ENCODE assay signal across 8 mouse cellular contexts in genomic region chr11:117790286-117790685, GRCm38 (mm10). TPM values are rescaled to one million over a fixed set of nuclear protein-coding genes. Genes with fewer than 3 reads are reported as not detected.
A peak's percentile ranks its signal among the peaks of the same experiment; 100 is the strongest.
DNase-seq lines count a peak whose midpoint lies in the region; ATAC-seq lines count a peak whose summit lies in the region.

No protein-coding gene starts in this region.

- peak; percentile 23; the same call in 1 of the 2 replicates for ATAC-seq in heart, embryonic 11.5 days (replicated peaks; ENCODE audit: insufficient number of reproducible peaks, low FRiP score, low TSS enrichment)
- ATAC-seq in kidney, embryonic 14.5 days (ENCODE audit: low FRiP score, low TSS enrichment): peak; percentile 56
- peak; percentile 58 for ATAC-seq in liver, embryonic 15.5 days (ENCODE audit: insufficient read depth)
- peak; percentile 20; the same call in 1 of the 2 replicates for ATAC-seq in neural tube, embryonic 11.5 days (ENCODE audit: insufficient read depth, low FRiP score, low TSS enrichment)

- H3K9ac ChIP-seq in heart, embryonic 11.5 days (ENCODE audit: low read depth, low read length): no peak overlapping the region
- H3K9ac ChIP-seq in kidney, embryonic 14.5 days (ENCODE audit: low read depth, low read length): no peak overlapping the region
- peak overlapping the region; percentile 39 for H3K9ac ChIP-seq in liver, embryonic 15.5 days
- no peak overlapping the region for H3K9ac ChIP-seq in neural tube, embryonic 11.5 days (ENCODE audit: low read length)

- H3K27me3 ChIP-seq in heart, embryonic 11.5 days (ENCODE audit: control insufficient read depth, insufficient read depth, low read length): peaks cover 13% of the 10 kb centered on the region; the same call in 1 of the 2 replicates
- H3K27me3 ChIP-seq in kidney, embryonic 14.5 days (ENCODE audit: control insufficient read depth, insufficient read depth, low read length): no peaks in the 10 kb centered on the region
- H3K27me3 ChIP-seq in liver, embryonic 15.5 days: no peaks in the 10 kb centered on the region
- H3K27me3 ChIP-seq in neural tube, embryonic 11.5 days (ENCODE audit: control insufficient read depth, insufficient read depth, low read length): 0 out of 2 replicates have a peak, but pooled peaks cover 4% of the 10 kb centered on the region

- WGBS in heart, embryonic 11.5 days (ENCODE audit: insufficient replicate concordance): 5% methylated on average over 14 of the region's 14 CpGs
- WGBS in kidney, embryonic 14.5 days: 15% methylated on average over 14 of the region's 14 CpGs
- 4% methylated on average over 14 of the region's 14 CpGs for WGBS in liver, embryonic 15.5 days (ENCODE audit: insufficient replicate concordance)
- WGBS in neural tube, embryonic 11.5 days: 4% methylated on average over 14 of the region's 14 CpGs

- H3K4me3 ChIP-seq in heart, embryonic 11.5 days (ENCODE audit: low read depth, low read length): peak overlapping the region; percentile 6; the same call in 1 of the 2 replicates
- H3K4me3 ChIP-seq in kidney, embryonic 14.5 days (ENCODE audit: low read length): peak overlapping the region; percentile 14; the same call in 1 of the 2 replicates
- peak overlapping the region; percentile 46 for H3K4me3 ChIP-seq in liver, embryonic 15.5 days (replicated peaks)
- H3K4me3 ChIP-seq in neural tube, embryonic 11.5 days (ENCODE audit: low read depth, low read length): no peak overlapping the region

- H3K36me3 ChIP-seq in heart, embryonic 11.5 days (ENCODE audit: control insufficient read depth, insufficient read depth, low read length): no peaks in the 10 kb centered on the region
- no peaks in the 10 kb centered on the region for H3K36me3 ChIP-seq in kidney, embryonic 14.5 days (ENCODE audit: control insufficient read depth, insufficient read depth, low read length)
- peaks cover 57% of the 10 kb centered on the region for H3K36me3 ChIP-seq in liver, embryonic 15.5 days (replicated peaks)
- no peaks in the 10 kb centered on the region for H3K36me3 ChIP-seq in neural tube, embryonic 11.5 days (ENCODE audit: control insufficient read depth, insufficient read depth, low read length)

- H3K4me1 ChIP-seq in heart, embryonic 11.5 days (ENCODE audit: control insufficient read depth, insufficient read depth, low read length): peaks cover 17% of the 10 kb centered on the region
- no peaks in the 10 kb centered on the region for H3K4me1 ChIP-seq in kidney, embryonic 14.5 days (ENCODE audit: control insufficient read depth, insufficient read depth, low read length)
- H3K4me1 ChIP-seq in liver, embryonic 15.5 days (replicated peaks): peaks cover 67% of the 10 kb centered on the region
- no peaks in the 10 kb centered on the region for H3K4me1 ChIP-seq in neural tube, embryonic 11.5 days (ENCODE audit: control insufficient read depth, insufficient read depth, low read length)

- peak; percentile 66 to 67 for DNase-seq in right cerebral cortex, adult 2 months (ENCODE audit: low spot score in 2 of 2)
- DNase-seq in right cerebral cortex, postnatal 36 days (ENCODE audit: low spot score in 2 of 2): no peak
- DNase-seq in embryo, embryonic 9.5 days (ENCODE audit: extremely low spot score): peak; percentile 72
- peak; percentile 64 for DNase-seq in neural tube, embryonic 11.5 days (ENCODE audit: low spot score)
- peak; percentile 73 for DNase-seq in thymus, postnatal 25 days

- no peaks in the 10 kb centered on the region for H3K9me3 ChIP-seq in heart, embryonic 11.5 days (replicated peaks; ENCODE audit: control insufficient read depth, low read length)
- H3K9me3 ChIP-seq in kidney, embryonic 14.5 days (ENCODE audit: control insufficient read depth, low read length): no peaks in the 10 kb centered on the region
- no peaks in the 10 kb centered on the region for H3K9me3 ChIP-seq in liver, embryonic 15.5 days (replicated peaks)
- no peaks in the 10 kb centered on the region for H3K9me3 ChIP-seq in neural tube, embryonic 11.5 days (ENCODE audit: control insufficient read depth, low read length)

- no peak overlapping the region for H3K27ac ChIP-seq in heart, embryonic 11.5 days (ENCODE audit: low read depth, low read length)
- H3K27ac ChIP-seq in kidney, embryonic 14.5 days (ENCODE audit: low read depth, low read length): no peak overlapping the region
- H3K27ac ChIP-seq in liver, embryonic 15.5 days (replicated peaks): peak overlapping the region; percentile 85
- H3K27ac ChIP-seq in neural tube, embryonic 11.5 days (ENCODE audit: low read depth, low read length): no peak overlapping the region

- peak overlapping the region; percentile 59 for H3K4me2 ChIP-seq in heart, embryonic 11.5 days
- peak overlapping the region; percentile 38 for H3K4me2 ChIP-seq in kidney, embryonic 14.5 days (replicated peaks; ENCODE audit: low read depth, low read length)
- peak overlapping the region; percentile 80 for H3K4me2 ChIP-seq in liver, embryonic 15.5 days
- H3K4me2 ChIP-seq in neural tube, embryonic 11.5 days (ENCODE audit: low read depth): peak overlapping the region; percentile 14; the same call in 1 of the 2 replicates

RNA-seq across cellular contexts. Expression of gene 6030468B19Rik, which starts 7.2 kb away (rescaled TPM):
- polyA plus RNA-seq in heart, embryonic 11.5 days (2014; fragmentation: Nextera tagmentation; extraction: Ambion mirVana): 3.2 and 3.9 TPM in 2 replicates
- not detected in 2 replicates for polyA plus RNA-seq in kidney, embryonic 14.5 days (2014; fragmentation: Nextera tagmentation; extraction: Ambion mirVana)
- 90.0 and 95.8 TPM in 2 replicates for polyA plus RNA-seq in liver, embryonic 15.5 days (2015; fragmentation: Nextera tagmentation; extraction: Ambion mirVana)
- polyA plus RNA-seq in neural tube, embryonic 11.5 days (2014; fragmentation: Nextera tagmentation; extraction: Ambion mirVana): 0.65 and 0.91 TPM in 2 replicates

RNA-seq across cellular contexts. Expression of gene Tmc6, which starts 8.3 kb away (rescaled TPM):
- 23.8 and 26.2 TPM in 2 replicates for polyA plus RNA-seq in heart, embryonic 11.5 days (2014; fragmentation: Nextera tagmentation; extraction: Ambion mirVana)
- 22.6 and 27.2 TPM in 2 replicates for polyA plus RNA-seq in kidney, embryonic 14.5 days (2014; fragmentation: Nextera tagmentation; extraction: Ambion mirVana)
- polyA plus RNA-seq in liver, embryonic 15.5 days (2015; fragmentation: Nextera tagmentation; extraction: Ambion mirVana): 51.0 and 57.8 TPM in 2 replicates
- 14.1 and 14.3 TPM in 2 replicates for polyA plus RNA-seq in neural tube, embryonic 11.5 days (2014; fragmentation: Nextera tagmentation; extraction: Ambion mirVana)

RNA-seq across cellular contexts. Expression of gene Tmc8, which starts 8.4 kb away (rescaled TPM):
- 4.4 and 4.5 TPM in 2 replicates for polyA plus RNA-seq in heart, embryonic 11.5 days (2014; fragmentation: Nextera tagmentation; extraction: Ambion mirVana)
- polyA plus RNA-seq in kidney, embryonic 14.5 days (2014; fragmentation: Nextera tagmentation; extraction: Ambion mirVana): 1.3 and 3.4 TPM in 2 replicates
- polyA plus RNA-seq in liver, embryonic 15.5 days (2015; fragmentation: Nextera tagmentation; extraction: Ambion mirVana): 15.0 and 20.4 TPM in 2 replicates
- 1.0 and 1.8 TPM in 2 replicates for polyA plus RNA-seq in neural tube, embryonic 11.5 days (2014; fragmentation: Nextera tagmentation; extraction: Ambion mirVana)

RNA-seq across cellular contexts. Expression of gene Gm20708, which starts 19.2 kb away (rescaled TPM):
- polyA plus RNA-seq in heart, embryonic 11.5 days (2014; fragmentation: Nextera tagmentation; extraction: Ambion mirVana): 0.34 and 0.62 TPM in 2 replicates
- 0.58 and 0.59 TPM in 2 replicates for polyA plus RNA-seq in kidney, embryonic 14.5 days (2014; fragmentation: Nextera tagmentation; extraction: Ambion mirVana)
- 0.28 and 0.45 TPM in 2 replicates for polyA plus RNA-seq in liver, embryonic 15.5 days (2015; fragmentation: Nextera tagmentation; extraction: Ambion mirVana)
- polyA plus RNA-seq in neural tube, embryonic 11.5 days (2014; fragmentation: Nextera tagmentation; extraction: Ambion mirVana): 0.64 TPM in 1 of 2 replicates, not detected in the other

RNA-seq across cellular contexts. Expression of gene Syngr2, which starts 19.2 kb away (rescaled TPM):
- 78.7 and 79.2 TPM in 2 replicates for polyA plus RNA-seq in heart, embryonic 11.5 days (2014; fragmentation: Nextera tagmentation; extraction: Ambion mirVana)
- polyA plus RNA-seq in kidney, embryonic 14.5 days (2014; fragmentation: Nextera tagmentation; extraction: Ambion mirVana): 75.1 and 85.7 TPM in 2 replicates
- polyA plus RNA-seq in liver, embryonic 15.5 days (2015; fragmentation: Nextera tagmentation; extraction: Ambion mirVana): 49.2 and 54.7 TPM in 2 replicates
- polyA plus RNA-seq in neural tube, embryonic 11.5 days (2014; fragmentation: Nextera tagmentation; extraction: Ambion mirVana): 29.9 and 30.3 TPM in 2 replicates

Comparison
In these comparisons a context has a peak if more than half of its experiments do, and no peak if none do; other contexts are left out.
1. DNase-seq: peak in right cerebral cortex, adult 2 months (2 of 2), embryo, embryonic 9.5 days (single experiment), neural tube, embryonic 11.5 days (single experiment) and thymus, postnatal 25 days (single experiment); none in right cerebral cortex, postnatal 36 days (0 of 2).
2. H3K4me2 ChIP-seq: peak in every context shown above with its lines; median percentile 80 in liver, embryonic 15.5 days; 59 in heart, embryonic 11.5 days; 38 in kidney, embryonic 14.5 days; 14 in neural tube, embryonic 11.5 days.
3. RNA of gene 6030468B19Rik, which starts 7.2 kb away (polyA plus RNA-seq): 90.0 to 95.8 TPM in liver, embryonic 15.5 days; 3.2 to 3.9 TPM in heart, embryonic 11.5 days, 0.65 to 0.91 TPM in neural tube, embryonic 11.5 days and not detected in kidney, embryonic 14.5 days; every median in the first group is over 10 times any median in the second.
4. Peak in every context shown above with its lines, with median percentiles within 50 percentile points of each other: ATAC-seq.